Mouse (Mus musculus): ENCODE measurements around the gene Stim1. TPM values are rescaled to one million over a fixed set of nuclear protein-coding genes. Genes with fewer than 3 reads are reported as not detected.
"Not testable (repeated sequence)": the region's sequence is repeated elsewhere in the genome, so short reads cannot be mapped to it uniquely, and the experiment has no call there.

Stim1 gene
- polyA plus RNA-seq, 1 experiment, result 21.6 TPM

- WGBS, result 91% methylated on average over 4 of the region's 4 CpGs
- no peak for DNase-seq (ENCODE audit: low read depth, low spot score)
Observed at GRCm38 (mm10) chr7:102481579-102481978, 214.0 kb downstream of the Stim1 start, which contains the start of gene Olfr543. TSS of gene Olfr543 (minus strand) at chr7:102481679.

- 71% methylated on average over 2 of the region's 2 CpGs for WGBS
Observed at GRCm38 (mm10) chr7:102483665-102484064, 216.1 kb downstream of the Stim1 start.

GRCm38 (mm10) chr7:102484766-102485165 lies 217.2 kb downstream of the Stim1 start:
- 64% methylated on average over 7 of the region's 8 CpGs for WGBS
- not testable (repeated sequence) for DNase-seq (ENCODE audit: low read depth, low spot score)

More at GRCm38 (mm10) chr7:102483665-102484064, 216.1 kb downstream of the Stim1 start:
- no peak for DNase-seq (ENCODE audit: low read depth, low spot score)

- 65% methylated on average over 1 of the region's 1 CpGs for WGBS
- no peak for DNase-seq (ENCODE audit: low read depth, low spot score)
Observed at GRCm38 (mm10) chr7:102486105-102486504, 218.5 kb downstream of the Stim1 start.

Other genes with a start within 250 kb of the Stim1 start
- 25.7 and 49.6 TPM in 2 replicates for gene Il18bp, start 249.1 kb upstream of the Stim1 start, polyA plus RNA-seq (2012; rRNA removed)
- gene Rnf121, start 202.3 kb upstream of the Stim1 start, polyA plus RNA-seq (2012; rRNA removed), result 39.9 and 70.6 TPM in 2 replicates
- gene Xndc1, start 202.3 kb upstream of the Stim1 start, polyA plus RNA-seq (2012; rRNA removed), result 14.3 and 14.4 TPM in 2 replicates
- 1.5 and 2.2 TPM in 2 replicates for gene Xntrpc, start 202.1 kb upstream of the Stim1 start, polyA plus RNA-seq (2012; rRNA removed)
- gene Trpc2, start 184.7 kb upstream of the Stim1 start, polyA plus RNA-seq (2012; rRNA removed), result not detected in 2 replicates
- 0.09 TPM in 1 of 2 replicates, not detected in the other for gene Art1, start 166.1 kb upstream of the Stim1 start, polyA plus RNA-seq (2012; rRNA removed)
- gene Art5, start 158.3 kb upstream of the Stim1 start, polyA plus RNA-seq (2012; rRNA removed), result 0.24 and 0.29 TPM in 2 replicates
- 0.26 and 0.60 TPM in 2 replicates for gene Chrna10, start 151.0 kb upstream of the Stim1 start, polyA plus RNA-seq (2012; rRNA removed)
- gene Nup98, start 57.6 kb upstream of the Stim1 start, polyA plus RNA-seq (2012; rRNA removed), result 11.7 and 15.5 TPM in 2 replicates
- gene Pgap2, start 57.6 kb upstream of the Stim1 start, polyA plus RNA-seq (2012; rRNA removed), result 48.3 and 64.8 TPM in 2 replicates
- 104 and 114 TPM in 2 replicates for gene Rhog, start 11.8 kb upstream of the Stim1 start, polyA plus RNA-seq (2012; rRNA removed)
- gene Rrm1, start 173.9 kb downstream of the Stim1 start, polyA plus RNA-seq (2012; rRNA removed), result 12.2 and 16.9 TPM in 2 replicates
- not detected in 2 replicates for gene Olfr543, start 213.9 kb downstream of the Stim1 start, polyA plus RNA-seq (2012; rRNA removed)
- gene Olfr544, start 220.5 kb downstream of the Stim1 start, polyA plus RNA-seq (2012; rRNA removed), result not detected in 2 replicates
- not detected in 2 replicates for gene Olfr545, start 231.8 kb downstream of the Stim1 start, polyA plus RNA-seq (2012; rRNA removed)